Mouse (Mus musculus): ENCODE data around the gene Zkscan5.

DNA sequence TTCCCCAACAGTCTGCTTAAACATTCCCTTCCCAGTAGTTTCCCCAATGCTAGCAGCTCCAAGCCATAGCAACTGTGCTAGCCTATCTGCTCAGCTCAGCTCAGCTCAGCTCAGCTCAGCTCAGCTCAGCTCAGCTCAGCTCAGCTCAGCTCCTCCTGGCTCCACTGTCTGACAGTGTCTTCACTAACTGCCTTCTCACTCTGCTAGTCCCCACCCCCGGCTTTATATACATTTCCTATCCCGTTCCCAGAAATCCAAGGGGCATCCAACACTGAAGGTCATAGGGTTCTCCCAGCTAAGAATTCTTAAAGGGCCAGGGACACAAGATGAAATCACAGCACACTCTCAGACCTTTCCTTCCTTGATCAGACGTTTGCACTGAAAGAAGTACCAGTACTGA is 39.7 kb upstream of the Zkscan5 start:
- TF ChIP-seq CTCF (IDR thresholded peaks at IDR 0.05; ENCODE audit: insufficient read depth, low read depth, low read length): no peak
- no peak for TF ChIP-seq POLR2A (IDR thresholded peaks at IDR 0.05; ENCODE audit: insufficient read depth, low read depth, low read length)

All from olfactory bulb, adult 2 months (tissue).